Mouse (Mus musculus) ES-E14 (cell line): ENCODE measurements at regions not wholly inside any gene's neighbourhood (a gene's known extent, or its start where the extent isn't known, plus 50 kb on each side); places are given as distances from the start of the nearest gene placed in this dataset.

Source experiments
- DNase-seq: peaks from one replicate; pipeline ENCODE4 v3.0.0-alpha.2; 2013; ENCODE audit warnings: low read depth, low spot score
- H3K27ac ChIP-seq: 2 replicates; pipeline ENCODE4 v1.5.1; 2012; ENCODE audit warnings: low read depth, mild to moderate bottlenecking, low read length, moderate library complexity, mixed read lengths; ENCODE audit not compliant: poor library complexity, insufficient read depth, severe bottlenecking
- H3K36me3 ChIP-seq: 2 replicates; pipeline ENCODE4 v1.6.1; 2012; ENCODE audit warnings: mild to moderate bottlenecking, low read length, moderate library complexity, mixed read lengths; ENCODE audit not compliant: control insufficient read depth, poor library complexity, insufficient read depth, severe bottlenecking
- H3K4me1 ChIP-seq, 2 experiments: fragments of 150-350 bp in 1 of 2; sonication (generic) in 1 of 2; 2 replicates each; pipeline ENCODE4 v1.6.1; 2012; ENCODE audit warnings: low read length in 2 of 2, mild to moderate bottlenecking in 1 of 2, mixed read lengths in 1 of 2; ENCODE audit not compliant: control insufficient read depth in 2 of 2, insufficient read depth in 2 of 2, poor library complexity in 1 of 2
- H3K4me3 ChIP-seq, 2 experiments: fragments of 150-350 bp in 1 of 2; sonication (generic) in 1 of 2; 2 replicates each; pipeline ENCODE4 v1.5.1; 2012; ENCODE audit warnings: low read length in 2 of 2, low read depth in 1 of 2, mild to moderate bottlenecking in 1 of 2, mixed read lengths in 1 of 2; ENCODE audit not compliant: insufficient read depth in 1 of 2, poor library complexity in 1 of 2, severe bottlenecking in 1 of 2
- H3K9ac ChIP-seq: 2 replicates; pipeline ENCODE4 v1.6.1; 2012; ENCODE audit warnings: low read depth, mild to moderate bottlenecking, low read length, mixed read lengths; ENCODE audit not compliant: poor library complexity, insufficient read depth, severe bottlenecking
- H3K9me3 ChIP-seq: fragments of 150-350 bp; sonication (generic); 2 replicates; pipeline ENCODE4 v1.6.1; 2012; ENCODE audit warnings: low read depth, mild to moderate bottlenecking, low read length; ENCODE audit not compliant: control insufficient read depth, insufficient read depth
- CHD2 ChIP-seq: IDR thresholded peaks from 2 replicates; pipeline ENCODE4 v1.6.1; 2014; ENCODE audit warnings: mild to moderate bottlenecking, low read depth, low read length, inconsistent platforms
- HCFC1 ChIP-seq: IDR thresholded peaks from 2 replicates; pipeline ENCODE4 v1.6.1; 2012; ENCODE audit warnings: low read length, inconsistent platforms, borderline replicate concordance; ENCODE audit not compliant: insufficient read depth
- MAFK ChIP-seq: IDR thresholded peaks from 2 replicates; pipeline ENCODE4 v1.6.1; 2014; ENCODE audit warnings: mild to moderate bottlenecking, low read depth, low read length, inconsistent platforms; ENCODE audit not compliant: insufficient read depth
- ZC3H11A ChIP-seq: IDR thresholded peaks from 2 replicates; pipeline ENCODE4 v1.6.1; 2012; ENCODE audit warnings: low read depth, mild to moderate bottlenecking, inconsistent platforms, low read length, borderline replicate concordance
- ZNF384 ChIP-seq: IDR thresholded peaks from 2 replicates; pipeline ENCODE4 v1.6.1; 2012; ENCODE audit warnings: low read depth, low read length, inconsistent platforms
- in situ Hi-C, 2 experiments: fragments of 600-800 bp; cut with MboI; formaldehyde crosslinking; loops; one replicate each; pipeline ENCODE4 v1.15.1; 2025; ENCODE audit warnings: low sequenced_read_pairs in 2 of 2, inconsistent platforms in 1 of 2; ENCODE audit not compliant: unreplicated experiment in 2 of 2

DNA sequence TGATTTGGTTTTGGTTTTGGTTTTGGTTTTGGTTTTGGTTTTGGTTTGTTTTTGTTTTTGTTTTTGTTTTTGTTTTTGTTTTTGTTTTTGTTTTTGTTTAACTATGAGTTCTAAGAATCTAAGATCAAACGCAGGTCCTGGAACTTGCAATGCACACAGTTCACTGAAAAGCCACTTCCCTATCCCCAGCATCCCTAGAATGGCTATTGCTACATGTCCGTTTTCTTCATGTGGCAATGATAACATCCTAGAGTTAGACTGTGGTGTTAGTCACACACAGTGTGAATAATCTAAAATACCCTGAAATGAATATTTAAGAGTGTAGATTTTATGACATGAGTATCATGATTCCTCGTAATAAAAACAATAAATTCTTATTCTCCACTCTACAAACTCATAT lies 99.5 kb upstream of the Kcnj16 start:
- Histone ChIP-seq H3K9me3 (no peaks in the 10 kb centered on the region), H3K27ac (no peak overlapping the region), H3K9ac (no peak overlapping the region), H3K4me1 (no peaks in the 10 kb centered on the region), H3K4me3 (no peak overlapping the region), H3K36me3 (no peaks in the 10 kb centered on the region)
- no peak for DNase-seq
- TF ChIP-seq HCFC1 (no peak), ZNF384 (no peak), MAFK (no peak), ZC3H11A (no peak), CHD2 (no peak)
- in situ Hi-C loops, result no loop called here

DNA sequence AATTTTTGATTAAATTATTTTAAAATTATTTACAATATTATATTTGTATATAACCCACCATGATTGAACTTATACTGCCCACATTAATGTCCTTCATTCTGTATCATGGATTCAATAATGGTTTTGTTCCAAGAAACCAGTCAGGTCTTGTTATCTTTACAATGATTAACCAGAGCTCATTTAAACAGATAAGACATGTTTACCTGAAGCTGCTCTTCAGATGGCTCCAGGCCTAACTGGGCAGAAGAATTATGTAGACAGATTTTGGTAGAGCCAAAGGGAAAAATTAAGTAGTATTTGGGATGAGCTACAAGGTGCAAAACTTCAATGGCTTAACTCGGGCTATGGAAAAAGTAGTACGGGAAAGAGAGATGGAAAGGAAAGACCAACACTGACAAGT lies 97.7 kb upstream of the Kcnj16 start:
- no peaks in the 10 kb centered on the region for H3K9me3 ChIP-seq
- H3K9ac ChIP-seq, result no peak overlapping the region
- no peak for TF ChIP-seq MAFK
- no peak for TF ChIP-seq ZC3H11A
- TF ChIP-seq CHD2, result no peak
- no peak for TF ChIP-seq ZNF384
- no peak for TF ChIP-seq HCFC1
- H3K36me3 ChIP-seq, result no peaks in the 10 kb centered on the region
- no peaks in the 10 kb centered on the region for H3K4me1 ChIP-seq
- H3K4me3 ChIP-seq, result no peak overlapping the region
- in situ Hi-C loops, result no loop called here
- no peak overlapping the region for H3K27ac ChIP-seq
- no peak for DNase-seq

DNA sequence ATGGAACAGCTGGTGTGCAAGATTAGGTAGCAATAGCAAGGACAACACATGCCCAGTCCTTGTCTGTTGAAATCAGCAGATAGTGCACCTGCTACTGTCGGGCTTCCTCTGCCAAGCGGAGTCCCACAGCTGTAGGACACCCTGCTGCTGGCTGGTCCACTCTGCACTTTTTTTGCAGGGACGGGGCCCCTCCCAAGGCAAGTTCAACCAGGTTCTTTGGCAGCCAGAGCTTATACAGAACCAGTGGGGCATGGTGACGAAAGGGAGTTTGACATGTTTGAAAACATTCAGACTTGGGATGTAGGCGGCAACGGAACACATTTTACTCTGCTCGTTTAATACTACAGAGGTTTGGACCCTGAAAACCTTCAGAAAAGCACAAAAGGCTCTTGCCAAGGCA lies 93.2 kb upstream of the Kcnj16 start:
- Histone ChIP-seq H3K9ac (no peak overlapping the region), H3K27ac (no peak overlapping the region), H3K4me1 (no peaks in the 10 kb centered on the region), H3K9me3 (no peaks in the 10 kb centered on the region), H3K4me3 (no peak overlapping the region), H3K36me3 (no peaks in the 10 kb centered on the region)
- DNase-seq, result no peak
- TF ChIP-seq ZC3H11A, result no peak
- TF ChIP-seq HCFC1, result no peak
- TF ChIP-seq CHD2, result no peak
- no peak for TF ChIP-seq MAFK
- no peak for TF ChIP-seq ZNF384
- in situ Hi-C loops, result no loop called here

DNA sequence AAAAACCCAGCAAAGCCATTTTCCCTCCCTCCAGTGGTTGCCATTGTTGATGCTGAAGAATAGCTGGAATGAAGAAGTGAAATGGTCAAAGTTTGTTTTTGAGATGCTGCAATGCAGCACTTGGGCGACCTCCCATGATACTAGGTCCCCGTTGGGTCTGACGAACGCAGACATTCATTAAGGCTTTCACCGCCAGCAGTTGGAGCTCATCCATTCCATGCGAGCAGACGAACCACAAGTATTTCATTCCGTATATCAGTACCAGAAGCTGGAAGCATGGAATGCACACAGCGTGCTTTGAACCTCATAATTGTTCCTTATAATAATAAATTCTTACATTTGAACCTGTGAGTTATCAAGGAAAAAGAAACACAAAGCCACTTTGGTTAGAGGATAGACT lies 86.9 kb upstream of the Kcnj16 start:
- in situ Hi-C loops, result no loop called here
- Histone ChIP-seq H3K36me3 (no peaks in the 10 kb centered on the region), H3K4me1 (no peaks in the 10 kb centered on the region), H3K9ac (no peak overlapping the region), H3K27ac (no peak overlapping the region), H3K4me3 (no peak overlapping the region), H3K9me3 (no peaks in the 10 kb centered on the region)
- no peak for TF ChIP-seq ZC3H11A
- DNase-seq, result no peak

DNA sequence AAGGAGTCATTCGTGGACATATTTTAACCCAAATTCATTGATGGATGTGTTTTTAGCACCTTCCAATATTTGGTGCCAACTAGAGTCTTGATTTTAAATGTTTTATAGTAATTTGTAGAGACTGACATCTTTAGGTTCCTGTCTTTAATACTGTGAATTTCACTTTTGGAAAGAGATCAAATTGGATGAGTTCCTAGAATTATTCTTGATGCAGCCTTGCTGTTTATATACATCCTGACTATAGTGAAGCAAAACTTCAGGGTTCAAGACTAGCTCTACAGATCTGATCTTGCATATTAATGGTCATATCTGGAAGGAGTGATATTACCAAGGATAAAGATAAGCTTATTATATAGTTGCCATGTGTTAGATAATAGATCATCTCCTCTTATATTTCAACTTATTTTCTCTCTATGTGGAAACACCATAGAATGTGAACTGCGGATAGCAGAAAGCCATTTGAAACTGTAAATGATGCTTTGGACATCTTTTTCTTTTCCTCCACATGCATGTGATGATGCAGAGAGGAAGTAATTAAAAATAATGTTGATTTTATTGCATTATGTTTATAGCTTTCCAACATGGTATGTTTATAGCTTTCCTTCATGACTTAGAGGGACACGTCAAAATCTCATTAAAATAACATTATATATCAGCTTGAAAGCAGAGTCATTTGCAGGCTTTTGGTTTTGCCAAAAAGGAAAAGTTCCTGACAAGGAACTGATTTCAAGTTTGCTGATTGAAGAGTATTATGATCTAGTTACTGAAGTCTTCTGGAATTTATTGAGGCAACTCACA lies 78.3 kb upstream of the Kcnj16 start:
- Histone ChIP-seq H3K9ac (no peak overlapping the region), H3K36me3 (no peaks in the 10 kb centered on the region), H3K9me3 (no peaks in the 10 kb centered on the region), H3K4me1 (no peaks in the 10 kb centered on the region), H3K4me3 (no peak overlapping the region), H3K27ac (no peak overlapping the region)
- in situ Hi-C loops, result no loop called here
- no peak for DNase-seq
- TF ChIP-seq MAFK, result no peak
- TF ChIP-seq HCFC1, result no peak
- TF ChIP-seq ZNF384, result no peak
- no peak for TF ChIP-seq CHD2
- no peak for TF ChIP-seq ZC3H11A
